Mouse (Mus musculus): ENCODE measurements around the gene Antxr1.

DNA sequence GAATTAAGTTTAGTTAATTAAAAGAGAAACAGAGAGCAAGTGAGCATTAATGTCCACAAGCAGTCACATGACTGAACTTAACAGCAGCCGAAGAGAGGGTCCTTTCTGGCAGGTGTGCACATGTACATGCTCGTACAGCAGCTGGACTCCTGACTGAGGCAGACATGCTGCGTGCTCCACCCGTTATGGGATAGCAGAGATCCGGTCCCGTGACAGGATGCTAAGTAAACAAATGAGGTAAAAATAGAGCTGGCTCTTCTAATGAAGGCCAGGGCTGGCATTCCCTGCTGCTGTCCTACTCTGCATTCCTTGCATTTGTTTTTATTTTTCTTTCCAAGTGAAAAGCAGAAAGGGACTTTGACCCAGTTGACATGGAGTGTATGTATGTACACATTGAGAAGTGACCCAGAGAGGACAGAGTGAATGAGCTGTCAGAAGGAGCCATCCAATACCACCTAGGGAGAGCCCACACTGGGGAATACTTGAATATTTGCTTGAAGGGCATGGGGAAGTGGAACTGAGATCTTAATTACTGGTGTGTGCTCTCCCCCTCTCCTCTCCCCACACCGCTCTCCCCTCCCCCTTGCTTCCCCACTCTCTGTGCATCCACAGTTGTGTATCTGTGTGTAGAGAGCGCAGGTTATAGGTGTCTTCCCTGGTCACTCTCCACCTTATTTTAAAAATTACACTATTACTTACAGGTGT, 208.4 kb downstream of the Antxr1 start:
- TF ChIP-seq POLR2A (IDR thresholded peaks at IDR 0.05; ENCODE audit: borderline replicate concordance, insufficient read depth, low read length) (no peak), CTCF (IDR thresholded peaks at IDR 0.05; ENCODE audit: borderline replicate concordance, insufficient read depth, low read depth, low read length) (no peak)

All from cerebellum, adult 2 months (tissue).